Mouse (Mus musculus): Measurements from ENCODE around the gene Atf3. TPM values are rescaled to one million over a fixed set of nuclear protein-coding genes. Genes with fewer than 3 reads are reported as not detected.

Atf3 gene
- polyA plus RNA-seq, 1 experiment from 2014 or later, result 1.5 TPM

GRCm38 (mm10) chr1:191249975-191250374 lies 32.1 kb upstream of the Atf3 start:
- WGBS, result 93% methylated on average over 3 of the region's 3 CpGs
- Histone ChIP-seq H3K9ac (replicated peaks) (no peak overlapping the region), H3K4me3 (no peak overlapping the region), H3K4me1 (no peaks in the 10 kb centered on the region), H3K9me3 (no peaks in the 10 kb centered on the region), H3K27me3 (no peaks in the 10 kb centered on the region), H3K4me2 (replicated peaks) (no peak overlapping the region), H3K27ac (replicated peaks) (no peak overlapping the region), H3K36me3 (no peaks in the 10 kb centered on the region)
- no peak for ATAC-seq (replicated peaks)

GRCm38 (mm10) chr1:191248423-191248822 lies 30.6 kb upstream of the Atf3 start:
- WGBS, result 71% methylated on average over 1 of the region's 1 CpGs
- H3K27me3 ChIP-seq, result no peaks in the 10 kb centered on the region
- H3K9me3 ChIP-seq, result no peaks in the 10 kb centered on the region
- no peaks in the 10 kb centered on the region for H3K4me1 ChIP-seq
- no peak overlapping the region for H3K9ac ChIP-seq (replicated peaks)
- H3K4me2 ChIP-seq (replicated peaks), result no peak overlapping the region
- no peaks in the 10 kb centered on the region for H3K36me3 ChIP-seq
- ATAC-seq (replicated peaks), result no peak
- H3K27ac ChIP-seq (replicated peaks), result no peak overlapping the region
- no peak overlapping the region for H3K4me3 ChIP-seq

DNA sequence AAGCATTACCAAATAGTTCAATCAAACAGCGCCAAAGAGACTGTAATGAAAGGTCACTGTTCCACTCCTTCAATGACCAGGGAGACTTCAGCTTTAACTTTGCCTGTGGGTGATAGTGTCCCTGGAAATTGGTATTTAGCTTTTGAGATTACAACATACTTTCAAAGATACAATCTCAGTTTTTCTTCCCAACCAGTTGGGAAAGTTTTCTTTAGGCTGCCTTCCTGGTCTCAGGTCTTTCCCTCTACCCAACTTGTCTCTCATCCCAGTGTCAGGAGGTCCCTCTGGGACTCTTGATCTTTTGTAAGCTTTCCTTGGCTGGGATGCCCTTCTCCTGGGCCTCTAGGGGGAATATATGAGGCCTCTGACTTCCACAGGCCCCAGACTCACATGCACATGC lies 29.7 kb upstream of the Atf3 start:
- 97% methylated on average over 1 of the region's 1 CpGs for WGBS
- H3K4me1 ChIP-seq, result no peaks in the 10 kb centered on the region
- H3K9ac ChIP-seq (replicated peaks), result no peak overlapping the region
- no peak for ATAC-seq (replicated peaks)
- H3K27ac ChIP-seq (replicated peaks), result no peak overlapping the region
- H3K4me2 ChIP-seq (replicated peaks), result no peak overlapping the region
- no peaks in the 10 kb centered on the region for H3K9me3 ChIP-seq
- no peaks in the 10 kb centered on the region for H3K36me3 ChIP-seq
- H3K4me3 ChIP-seq, result no peak overlapping the region
- no peaks in the 10 kb centered on the region for H3K27me3 ChIP-seq

- 90% methylated on average over 4 of the region's 4 CpGs for WGBS
Observed at GRCm38 (mm10) chr1:191243855-191244254, 26.0 kb upstream of the Atf3 start.

GRCm38 (mm10) chr1:191242065-191242698 lies 24.3 kb upstream of the Atf3 start:
- ATAC-seq (replicated peaks), result no peak
- no peaks in the 10 kb centered on the region for H3K36me3 ChIP-seq
- no peak overlapping the region for H3K9ac ChIP-seq (replicated peaks)
- H3K4me2 ChIP-seq (replicated peaks), result no peak overlapping the region
- no peaks in the 10 kb centered on the region for H3K9me3 ChIP-seq
- no peak overlapping the region for H3K4me3 ChIP-seq
- no peaks in the 10 kb centered on the region for H3K4me1 ChIP-seq
- H3K27ac ChIP-seq (replicated peaks), result no peak overlapping the region
- no peaks in the 10 kb centered on the region for H3K27me3 ChIP-seq
- 52% methylated on average over 12 of the region's 12 CpGs for WGBS

More at GRCm38 (mm10) chr1:191243855-191244254, 26.0 kb upstream of the Atf3 start:
- Histone ChIP-seq H3K4me2 (replicated peaks) (no peak overlapping the region), H3K4me1 (no peaks in the 10 kb centered on the region), H3K9me3 (no peaks in the 10 kb centered on the region), H3K36me3 (no peaks in the 10 kb centered on the region), H3K27ac (replicated peaks) (no peak overlapping the region), H3K27me3 (no peaks in the 10 kb centered on the region), H3K4me3 (no peak overlapping the region), H3K9ac (replicated peaks) (no peak overlapping the region)
- no peak for ATAC-seq (replicated peaks)

GRCm38 (mm10) chr1:191241574-191241973 lies 23.7 kb upstream of the Atf3 start:
- no peak overlapping the region for H3K9ac ChIP-seq (replicated peaks)
- H3K36me3 ChIP-seq, result no peaks in the 10 kb centered on the region
- no peak overlapping the region for H3K4me3 ChIP-seq
- no peak for ATAC-seq (replicated peaks)
- 88% methylated on average over 1 of the region's 1 CpGs for WGBS
- no peak overlapping the region for H3K4me2 ChIP-seq (replicated peaks)
- H3K4me1 ChIP-seq, result no peaks in the 10 kb centered on the region
- no peaks in the 10 kb centered on the region for H3K27me3 ChIP-seq
- H3K27ac ChIP-seq (replicated peaks), result no peak overlapping the region
- no peaks in the 10 kb centered on the region for H3K9me3 ChIP-seq

- H3K27me3 ChIP-seq, result no peaks in the 10 kb centered on the region
- H3K4me3 ChIP-seq, result no peak overlapping the region
- no peaks in the 10 kb centered on the region for H3K9me3 ChIP-seq
- no peak for ATAC-seq (replicated peaks)
- H3K4me2 ChIP-seq (replicated peaks), result no peak overlapping the region
- WGBS, result 87% methylated on average over 4 of the region's 4 CpGs
- H3K27ac ChIP-seq (replicated peaks), result no peak overlapping the region
- no peaks in the 10 kb centered on the region for H3K36me3 ChIP-seq
- H3K9ac ChIP-seq (replicated peaks), result no peak overlapping the region
- H3K4me1 ChIP-seq, result no peaks in the 10 kb centered on the region
Observed at GRCm38 (mm10) chr1:191239602-191240001, 21.8 kb upstream of the Atf3 start.

- 82% methylated on average over 6 of the region's 6 CpGs for WGBS
- no peaks in the 10 kb centered on the region for H3K36me3 ChIP-seq
- no peak overlapping the region for H3K9ac ChIP-seq (replicated peaks)
- H3K4me3 ChIP-seq, result no peak overlapping the region
- no peak for ATAC-seq (replicated peaks)
- H3K4me1 ChIP-seq, result no peaks in the 10 kb centered on the region
- no peak overlapping the region for H3K27ac ChIP-seq (replicated peaks)
- no peaks in the 10 kb centered on the region for H3K9me3 ChIP-seq
- H3K27me3 ChIP-seq, result no peaks in the 10 kb centered on the region
- H3K4me2 ChIP-seq (replicated peaks), result no peak overlapping the region
Observed at GRCm38 (mm10) chr1:191235788-191236542, 18.1 kb upstream of the Atf3 start.

- no peaks in the 10 kb centered on the region for H3K4me1 ChIP-seq
- 93% methylated on average over 4 of the region's 4 CpGs for WGBS
- no peak overlapping the region for H3K4me3 ChIP-seq
- no peak overlapping the region for H3K27ac ChIP-seq (replicated peaks)
- ATAC-seq (replicated peaks), result no peak
- no peak overlapping the region for H3K9ac ChIP-seq (replicated peaks)
- H3K9me3 ChIP-seq, result no peaks in the 10 kb centered on the region
- H3K36me3 ChIP-seq, result no peaks in the 10 kb centered on the region
- no peaks in the 10 kb centered on the region for H3K27me3 ChIP-seq
- no peak overlapping the region for H3K4me2 ChIP-seq (replicated peaks)
Observed at GRCm38 (mm10) chr1:191234837-191235236, 17.0 kb upstream of the Atf3 start.

DNA sequence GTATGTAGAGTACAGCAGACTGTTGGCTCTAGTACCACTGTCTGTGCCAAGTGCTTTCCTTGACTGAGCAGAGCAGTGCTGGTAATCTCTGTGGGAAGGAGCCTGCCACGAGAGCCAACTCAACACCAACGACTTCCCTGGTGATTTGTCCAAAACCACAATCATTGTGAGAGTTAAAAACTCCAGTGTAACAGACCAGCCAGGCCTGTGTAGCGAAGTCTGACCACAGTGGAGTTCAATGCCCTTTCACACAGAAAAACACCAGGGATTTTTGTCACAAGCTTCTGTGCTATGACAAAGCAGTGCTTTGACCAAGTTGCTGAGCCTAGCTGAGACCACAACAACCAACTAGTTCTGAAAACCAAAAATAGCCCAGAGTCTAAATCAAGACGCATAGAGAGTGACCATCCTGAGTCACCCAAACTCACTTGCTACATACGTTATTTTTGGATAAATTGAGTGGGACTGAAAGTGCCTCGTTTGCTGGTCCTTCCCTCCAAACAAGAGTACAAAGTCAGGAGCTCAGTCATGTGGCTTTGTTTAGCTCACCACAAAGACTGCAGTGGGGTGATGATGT lies 12.6 kb upstream of the Atf3 start:
- no peaks in the 10 kb centered on the region for H3K9me3 ChIP-seq
- H3K27me3 ChIP-seq, result no peaks in the 10 kb centered on the region
- H3K9ac ChIP-seq (replicated peaks), result no peak overlapping the region
- peaks cover 1% of the 10 kb centered on the region; the same call in 1 of the 2 replicates for H3K4me1 ChIP-seq
- no peak overlapping the region for H3K27ac ChIP-seq (replicated peaks)
- WGBS, result 77% methylated on average over 6 of the region's 6 CpGs
- no peaks in the 10 kb centered on the region for H3K36me3 ChIP-seq
- H3K4me2 ChIP-seq (replicated peaks), result no peak overlapping the region
- H3K4me3 ChIP-seq, result no peak overlapping the region
- no peak for ATAC-seq (replicated peaks)

- Histone ChIP-seq H3K27ac (replicated peaks) (no peak overlapping the region), H3K4me1 (peaks cover 16% of the 10 kb centered on the region), H3K4me3 (no peak overlapping the region), H3K27me3 (no peaks in the 10 kb centered on the region), H3K36me3 (no peaks in the 10 kb centered on the region), H3K9ac (replicated peaks) (no peak overlapping the region), H3K9me3 (no peaks in the 10 kb centered on the region), H3K4me2 (replicated peaks) (no peak overlapping the region)
- 89% methylated on average over 2 of the region's 2 CpGs for WGBS
- no peak for ATAC-seq (replicated peaks)
Observed at GRCm38 (mm10) chr1:191226570-191226969, 8.7 kb upstream of the Atf3 start.

DNA sequence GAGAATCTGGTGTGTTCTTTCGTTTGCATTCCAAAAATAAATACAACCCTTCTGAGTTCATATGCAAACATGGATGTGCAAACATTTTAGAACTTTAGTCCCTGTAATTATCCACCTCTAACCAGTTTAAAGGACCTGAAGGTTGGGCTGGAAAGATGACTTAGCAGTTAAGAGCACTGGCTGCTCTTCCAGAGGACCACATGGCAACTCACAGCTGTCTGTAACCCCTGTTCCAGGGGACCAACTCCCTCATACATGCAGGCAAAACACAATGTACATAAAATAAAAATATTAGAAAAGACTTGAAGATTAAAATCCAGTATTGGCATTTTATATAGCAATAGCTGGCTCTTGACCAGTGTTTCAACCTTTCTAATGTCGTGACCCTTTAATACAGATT lies 7.9 kb upstream of the Atf3 start:
- Histone ChIP-seq H3K27ac (replicated peaks) (no peak overlapping the region), H3K36me3 (no peaks in the 10 kb centered on the region), H3K4me1 (peaks cover 16% of the 10 kb centered on the region), H3K27me3 (no peaks in the 10 kb centered on the region), H3K9ac (replicated peaks) (no peak overlapping the region), H3K9me3 (no peaks in the 10 kb centered on the region), H3K4me3 (no peak overlapping the region), H3K4me2 (replicated peaks) (no peak overlapping the region)
- whole genome bisulfite sequencing, result 88% methylated on average over 2 of the region's 2 CpGs
- ATAC-seq (replicated peaks), result no peak

Measured in forebrain, embryonic 15.5 days (tissue).